Mouse (Mus musculus) heart, postnatal 0 days (tissue): Measurements from ENCODE around the gene Nfrkb. TPM values are rescaled to one million over a fixed set of nuclear protein-coding genes. Genes with fewer than 3 reads are reported as not detected.
A peak's percentile ranks its signal among the peaks of the same experiment; 100 is the strongest.

Experiments
- ATAC-seq: fragments of 200-750 bp; cut with Nextera tagmentation; 2 replicates; pipeline ENCODE4 v1.8.0; 2017; ENCODE audit warnings: low read depth, moderate number of reproducible peaks, moderate library complexity; ENCODE audit not compliant: insufficient read depth
- DNase-seq: peaks from one replicate; pipeline ENCODE4 v3.0.0-alpha.2; 2016; ENCODE audit warnings: low spot score
- H3K27ac ChIP-seq: fragments of 300-500 bp; sonication (generic); 2 replicates; pipeline ENCODE4 v1.5.1; 2014; ENCODE audit warnings: low read depth, mild to moderate bottlenecking
- H3K27me3 ChIP-seq: fragments of 300-500 bp; sonication (generic); 2 replicates; pipeline ENCODE4 v1.6.1; 2014; ENCODE audit warnings: low read length, mixed read lengths; ENCODE audit not compliant: control insufficient read depth, insufficient read depth
- H3K36me3 ChIP-seq: fragments of 300-500 bp; sonication (generic); replicated peaks from 2 replicates; pipeline ENCODE4 v1.6.1; 2014; ENCODE audit warnings: low read length, mixed read lengths; ENCODE audit not compliant: control insufficient read depth, insufficient read depth
- H3K4me1 ChIP-seq: fragments of 300-500 bp; sonication (generic); 2 replicates; pipeline ENCODE4 v1.6.1; 2014; ENCODE audit warnings: antibody characterized with exemption; ENCODE audit not compliant: control insufficient read depth, insufficient read depth
- H3K4me2 ChIP-seq: fragments of 300-500 bp; sonication (generic); 2 replicates; pipeline ENCODE4 v1.6.1; 2014; ENCODE audit warnings: low read depth, mild to moderate bottlenecking, low read length, moderate library complexity
- H3K4me3 ChIP-seq: fragments of 300-500 bp; sonication (generic); 2 replicates; pipeline ENCODE4 v1.5.1; 2014; ENCODE audit warnings: low read depth, low read length
- H3K9ac ChIP-seq: fragments of 300-500 bp; sonication (generic); replicated peaks from 2 replicates; pipeline ENCODE4 v1.6.1; 2014; ENCODE audit warnings: low read depth, low read length, mixed read lengths
- H3K9me3 ChIP-seq: fragments of 300-500 bp; sonication (generic); replicated peaks from 2 replicates; pipeline ENCODE4 v1.6.1; 2016; ENCODE audit warnings: low read length; ENCODE audit not compliant: control insufficient read depth
- CTCF ChIP-seq: IDR thresholded peaks from 2 replicates; pipeline ENCODE4 v1.5.1; 2016; ENCODE audit warnings: antibody characterized with exemption, control low read depth, low read depth
- EP300 ChIP-seq: IDR thresholded peaks from 2 replicates; pipeline ENCODE4 v1.6.1; 2016; ENCODE audit warnings: antibody characterized with exemption, low read depth
- WGBS: fragments of 180-500 bp; shearing (Covaris S2); extraction: QIAGEN DNeasy Blood & Tissue Kit; methylation state at CpG from one replicate; pipeline ENCODE4 v1.1.7; 2014; 5-methylcytosine and 5-hydroxymethylcytosine counted together
- polyA plus RNA-seq: library from polyadenylated mRNA; unstranded; fragments of >200 nt; fragmentation: Nextera tagmentation; extraction: Ambion mirVana; gene quantifications from 2 replicates; pipeline ENCODE4 v1.2.1, GENCODE M21; 2015
- total RNA-seq: library from RNA; depleted of rRNA; stranded (reverse); fragments of >200 nt; gene quantifications from 2 replicates; pipeline ENCODE4 v1.2.3, GENCODE M21; 2014; ENCODE audit warnings: low replicate concordance; rRNA removed

The Nfrkb gene
- total and polyA plus RNA-seq, 2 experiments from 2014 or later: 8.8 to 19.7 TPM

DNA sequence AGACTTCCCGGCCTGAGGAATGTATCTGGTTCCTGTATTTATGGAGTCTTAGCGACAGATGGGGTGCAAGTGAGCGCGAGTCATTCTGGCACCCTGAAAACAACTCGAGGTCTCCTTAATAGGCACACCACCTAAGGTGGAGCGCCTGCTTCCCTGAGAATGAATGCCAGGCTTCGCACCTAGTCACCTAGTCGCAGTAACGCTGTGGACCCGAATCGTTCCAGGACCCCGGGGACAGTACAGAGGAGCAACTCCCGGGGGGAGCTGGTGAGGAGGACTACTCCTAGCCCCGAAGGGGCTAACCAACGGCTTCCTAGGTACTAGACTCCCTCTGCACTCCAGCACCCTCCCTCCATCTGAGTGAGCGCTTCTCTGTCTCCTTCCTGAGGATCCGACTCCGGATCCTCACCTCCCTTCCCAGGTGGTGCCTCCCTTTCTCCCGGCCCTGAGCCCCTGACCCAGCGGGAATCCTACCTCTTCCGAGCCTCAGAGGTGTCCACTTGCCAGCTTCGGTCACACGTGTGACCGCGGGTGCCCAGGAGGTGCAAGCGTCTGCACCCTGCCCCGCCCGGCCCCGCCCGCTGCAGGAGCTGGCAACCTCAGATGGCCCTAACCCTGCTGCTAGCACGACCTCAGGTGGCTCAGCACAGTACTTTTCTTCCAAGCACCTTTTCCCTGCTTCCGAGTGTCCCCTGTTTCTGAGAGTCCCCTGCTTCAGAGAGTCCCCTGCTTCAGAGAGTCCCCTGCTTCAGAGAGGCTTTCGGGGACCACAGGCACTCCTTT is 77.9 kb downstream of the Nfrkb start, which contains the start of gene Tmem45b:
TSS of gene Tmem45b (minus strand) at position 771 of the 783 bp plus-strand sequence.
- ATAC-seq: no peak
- TF ChIP-seq CTCF (no peak), EP300 (no peak)

More for the DNA sequence above, 77.9 kb downstream of the Nfrkb start, which contains the start of gene Tmem45b:
- Histone ChIP-seq H3K4me1 (no peaks in the 10 kb centered on the region), H3K27me3 (peaks cover 36% of the 10 kb centered on the region), H3K9ac (no peak within 1 kb of the TSS), H3K4me2 (peak within 1 kb of the TSS; percentile 40), H3K9me3 (no peaks in the 10 kb centered on the region), H3K36me3 (no peaks in the 10 kb centered on the region), H3K27ac (no peak within 1 kb of the TSS), H3K4me3 (0 out of 2 replicates have a peak within 1 kb of the TSS, but pooled peaks have one; percentile 14)
- WGBS: 5% methylated on average over 33 of the region's 33 CpGs
- no peak for DNase-seq

Other genes starting within 250 kb of the Nfrkb start
- 305 and 331 TPM in 2 replicates for gene Aplp2, start 174.4 kb upstream of the Nfrkb start, total RNA-seq
- 301 and 312 TPM in 2 replicates for gene Aplp2, start 174.4 kb upstream of the Nfrkb start, polyA plus RNA-seq
- gene Prdm10, start 105.7 kb upstream of the Nfrkb start, total RNA-seq: 2.6 and 5.8 TPM in 2 replicates
- 1.2 and 1.3 TPM in 2 replicates for gene Prdm10, start 105.7 kb upstream of the Nfrkb start, polyA plus RNA-seq
- gene Tmem45b, start 78.3 kb downstream of the Nfrkb start, total RNA-seq: 1.5 and 21.7 TPM in 2 replicates
- gene Tmem45b, start 78.3 kb downstream of the Nfrkb start, polyA plus RNA-seq: not detected in 2 replicates